Mouse (Mus musculus) neural tube, embryonic 13.5 days (tissue): ENCODE data around the gene Slc22a1. TPM values are rescaled to one million over a fixed set of nuclear protein-coding genes. Genes with fewer than 3 reads are reported as not detected.

ENCODE experiments used
- ATAC-seq: fragments of 200-750 bp; cut with Nextera tagmentation; 2 replicates; pipeline ENCODE4 v1.8.0; 2017; ENCODE audit warnings: low read depth, mild to moderate bottlenecking, moderate TSS enrichment, moderate library complexity
- H3K27ac ChIP-seq: fragments of 300-500 bp; sonication (generic); replicated peaks from 2 replicates; pipeline ENCODE4 v1.5.1; 2015; ENCODE audit warnings: moderate library complexity, mild to moderate bottlenecking, inconsistent platforms
- H3K27me3 ChIP-seq: fragments of 300-500 bp; sonication (generic); 2 replicates; pipeline ENCODE4 v1.6.1; 2015; ENCODE audit warnings: mild to moderate bottlenecking, inconsistent platforms
- H3K36me3 ChIP-seq: fragments of 300-500 bp; sonication (generic); 2 replicates; pipeline ENCODE4 v1.6.1; 2015; ENCODE audit warnings: mild to moderate bottlenecking, inconsistent platforms
- H3K4me1 ChIP-seq: fragments of 300-500 bp; sonication (generic); replicated peaks from 2 replicates; pipeline ENCODE4 v1.6.1; 2015; ENCODE audit warnings: inconsistent platforms
- H3K4me2 ChIP-seq: fragments of 300-500 bp; sonication (generic); 2 replicates; pipeline ENCODE4 v1.6.1; 2015; ENCODE audit warnings: inconsistent platforms, mild to moderate bottlenecking, moderate library complexity
- H3K4me3 ChIP-seq: fragments of 300-500 bp; sonication (generic); 2 replicates; pipeline ENCODE4 v1.5.1; 2015; ENCODE audit warnings: mild to moderate bottlenecking, inconsistent platforms
- H3K9ac ChIP-seq: fragments of 300-500 bp; sonication (generic); 2 replicates; pipeline ENCODE4 v1.6.1; 2015; ENCODE audit warnings: moderate library complexity, mild to moderate bottlenecking, inconsistent platforms
- H3K9me3 ChIP-seq: fragments of 300-500 bp; sonication (generic); 2 replicates; pipeline ENCODE4 v1.6.1; 2016; ENCODE audit warnings: inconsistent platforms
- WGBS: fragments of 180-500 bp; shearing (Covaris S2); methylation state at CpG from one replicate; pipeline ENCODE4 v1.1.7; 2015; 5-methylcytosine and 5-hydroxymethylcytosine counted together
- polyA plus RNA-seq: library from polyadenylated mRNA; unstranded; fragments of >200 nt; fragmentation: Nextera tagmentation; extraction: Ambion mirVana; gene quantifications from 2 replicates; pipeline ENCODE4 v1.2.1, GENCODE M21; 2015

The Slc22a1 gene
- polyA plus RNA-seq, 1 experiment from 2014 or later: not detected

DNA sequence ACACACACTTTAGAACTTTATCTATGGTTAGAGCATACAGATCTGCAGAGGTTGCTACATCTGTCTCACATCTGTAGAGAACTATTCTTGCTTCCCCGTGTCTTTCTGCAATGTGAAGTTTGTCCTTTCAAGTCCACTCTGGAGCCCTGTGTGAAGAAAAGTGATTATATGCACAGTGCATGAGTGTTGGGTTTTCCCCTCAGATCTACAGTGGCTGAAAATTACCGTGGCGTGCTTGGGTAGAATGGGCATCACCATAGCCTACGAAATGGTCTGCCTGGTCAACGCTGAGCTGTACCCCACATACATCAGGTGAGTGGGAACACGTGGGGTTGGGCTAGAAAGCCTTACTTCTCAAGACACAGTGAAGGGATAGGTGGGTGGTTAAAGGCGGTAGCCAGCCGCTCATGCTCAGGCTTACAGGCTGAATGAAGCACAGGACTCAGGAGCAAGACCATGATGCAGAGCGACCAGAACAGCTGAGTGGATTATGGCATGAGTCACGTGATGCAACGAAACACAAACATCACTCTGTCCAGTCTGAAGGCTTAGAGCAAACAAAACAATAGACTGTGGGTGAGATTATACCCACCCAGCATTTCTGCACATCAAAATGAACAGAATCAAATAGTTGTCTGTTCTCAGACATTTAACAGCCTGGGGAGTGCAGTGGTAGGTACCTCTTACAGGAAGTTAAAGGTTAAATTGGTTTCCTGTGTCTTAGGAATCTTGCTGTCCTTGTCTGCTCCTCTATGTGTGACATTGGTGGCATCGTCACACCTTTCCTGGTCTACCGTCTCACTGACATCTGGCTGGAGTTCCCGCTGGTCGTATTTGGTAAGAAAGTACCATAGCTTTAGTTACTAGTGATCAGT lies 60.9 kb downstream of the Slc22a1 start:
- H3K9me3 ChIP-seq: no peaks in the 10 kb centered on the region
- ATAC-seq: no peak
- H3K9ac ChIP-seq: no peak overlapping the region
- H3K27ac ChIP-seq: no peak overlapping the region
- WGBS: 88% methylated on average over 15 of the region's 15 CpGs
- H3K36me3 ChIP-seq: no peaks in the 10 kb centered on the region
- H3K4me3 ChIP-seq: no peak overlapping the region
- H3K4me2 ChIP-seq: no peak overlapping the region
- H3K27me3 ChIP-seq: no peaks in the 10 kb centered on the region
- no peaks in the 10 kb centered on the region for H3K4me1 ChIP-seq

DNA sequence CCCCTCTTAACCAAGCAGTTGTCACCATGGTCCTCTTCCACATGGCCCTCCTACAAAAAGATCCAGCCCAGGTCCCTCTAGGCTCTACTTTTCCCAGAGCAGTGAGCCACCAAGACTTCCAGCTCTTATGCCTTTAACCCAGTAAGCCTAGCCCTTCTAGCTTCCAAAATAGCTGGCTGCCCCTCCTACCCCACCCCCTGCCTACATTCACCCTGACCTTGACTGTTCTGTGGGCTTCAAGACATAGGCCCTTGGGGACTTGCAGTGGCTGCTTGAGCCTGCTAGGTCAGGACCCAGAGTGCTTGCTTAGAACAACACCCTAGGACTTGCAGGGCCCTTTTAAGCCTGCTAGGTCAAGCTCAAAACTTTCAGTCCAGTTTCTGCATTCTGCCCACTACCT lies 68.4 kb downstream of the Slc22a1 start:
- H3K27me3 ChIP-seq: no peaks in the 10 kb centered on the region
- no peak for ATAC-seq
- H3K27ac ChIP-seq: no peak overlapping the region
- no peaks in the 10 kb centered on the region for H3K4me1 ChIP-seq
- no peaks in the 10 kb centered on the region for H3K9me3 ChIP-seq
- no peak overlapping the region for H3K4me2 ChIP-seq
- H3K9ac ChIP-seq: no peak overlapping the region
- no peak overlapping the region for H3K4me3 ChIP-seq
- no peaks in the 10 kb centered on the region for H3K36me3 ChIP-seq

DNA sequence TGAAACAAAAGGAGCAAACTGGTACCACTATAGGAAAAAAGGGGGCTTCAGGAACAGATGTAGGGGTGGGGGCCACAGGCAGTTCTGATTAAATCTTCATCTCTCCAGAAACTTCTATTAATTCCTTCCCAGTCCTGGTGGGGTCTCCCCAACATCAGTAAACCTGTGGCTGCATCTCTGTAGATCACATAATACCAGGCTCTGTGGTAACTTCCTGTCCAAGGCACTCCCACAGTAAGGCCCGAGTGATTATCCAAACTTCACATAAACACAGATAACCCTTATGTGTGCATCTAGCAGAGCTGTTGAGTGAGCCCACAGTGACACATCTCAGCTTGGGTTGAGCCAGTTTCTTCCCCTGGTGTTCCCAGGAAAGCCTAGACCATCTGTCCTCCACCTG lies 69.0 kb downstream of the Slc22a1 start:
- no peak for ATAC-seq
- Histone ChIP-seq H3K4me2 (no peak overlapping the region), H3K9ac (no peak overlapping the region), H3K27ac (no peak overlapping the region), H3K4me1 (no peaks in the 10 kb centered on the region), H3K27me3 (no peaks in the 10 kb centered on the region), H3K9me3 (no peaks in the 10 kb centered on the region), H3K36me3 (no peaks in the 10 kb centered on the region), H3K4me3 (no peak overlapping the region)
- 81% methylated on average over 1 of the region's 1 CpGs for WGBS

Other genes starting within 250 kb of the Slc22a1 start
- gene Slc22a3, start 168.1 kb downstream of the Slc22a1 start, polyA plus RNA-seq: 0.70 and 0.78 TPM in 2 replicates
- gene Slc22a2, start 91.7 kb downstream of the Slc22a1 start, polyA plus RNA-seq: 0.18 and 0.31 TPM in 2 replicates
- gene Igf2r, start 93.8 kb upstream of the Slc22a1 start, polyA plus RNA-seq: 11.5 and 13.4 TPM in 2 replicates
- gene Mas1, start 192.3 kb upstream of the Slc22a1 start, polyA plus RNA-seq: 0.14 TPM in 1 of 2 replicates, not detected in the other
- not detected in 2 replicates for gene Mrgprh, start 200.2 kb upstream of the Slc22a1 start, polyA plus RNA-seq
- gene Pnldc1, start 234.4 kb upstream of the Slc22a1 start, polyA plus RNA-seq: 1.9 and 2.5 TPM in 2 replicates
- 410 and 432 TPM in 2 replicates for gene Tcp1, start 239.9 kb upstream of the Slc22a1 start, polyA plus RNA-seq
- 134 and 144 TPM in 2 replicates for gene Mrpl18, start 240.5 kb upstream of the Slc22a1 start, polyA plus RNA-seq